Mouse (Mus musculus) liver, postnatal 0 days (tissue): ENCODE results near the gene Cnksr3.

Experiments used
- CTCF ChIP-seq: sonication (generic); IDR thresholded peaks from 2 replicates; pipeline ENCODE4 v1.5.1; 2016; ENCODE audit warnings: antibody characterized with exemption, low read depth
- EP300 ChIP-seq: IDR thresholded peaks from 2 replicates; pipeline ENCODE4 v1.6.1; 2016; ENCODE audit warnings: antibody characterized with exemption, low read depth, mild to moderate bottlenecking

DNA sequence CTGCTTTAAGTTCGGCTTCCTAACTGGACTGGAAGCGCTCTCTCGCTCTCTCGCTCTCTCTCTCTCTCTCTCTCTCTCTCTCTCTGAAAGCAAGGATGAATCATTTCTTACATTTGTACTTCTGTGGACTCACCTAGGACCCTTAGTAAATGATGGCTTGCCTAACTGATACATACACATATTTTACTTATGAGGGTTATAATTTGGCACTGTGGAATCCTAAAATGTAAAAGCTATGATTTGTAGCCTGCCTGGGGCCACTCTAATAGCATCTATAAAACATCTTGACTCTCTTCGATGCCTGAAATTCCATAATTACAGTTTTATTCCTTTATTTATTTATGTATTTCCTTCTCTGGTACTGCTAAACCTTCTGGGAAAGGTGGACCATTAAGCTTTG is 141.1 kb downstream of the Cnksr3 start:
- TF ChIP-seq EP300: no peak
- TF ChIP-seq CTCF: no peak
